Mouse (Mus musculus) fibroblast of lung, adult 2 months (primary cell): ENCODE data around the gene Fbxo42.

Experiments
- DNase-seq: peaks from one replicate; pipeline ENCODE4 v3.0.0-alpha.2; 2011; ENCODE audit warnings: low read depth

Gene Fbxo42

GRCm38 (mm10) chr4:141175783-141176182, 28.1 kb downstream of the Fbxo42 start:
- no peak for DNase-seq

- no peak for DNase-seq
Measured at GRCm38 (mm10) chr4:141176328-141176838, 28.7 kb downstream of the Fbxo42 start.

- no peak for DNase-seq
Measured at GRCm38 (mm10) chr4:141178500-141178899, 30.8 kb downstream of the Fbxo42 start.

- DNase-seq, result no peak
Measured at GRCm38 (mm10) chr4:141180831-141181230, 33.1 kb downstream of the Fbxo42 start.

- no peak for DNase-seq
Measured at GRCm38 (mm10) chr4:141181981-141182380, 34.3 kb downstream of the Fbxo42 start.

GRCm38 (mm10) chr4:141183932-141184331, 36.2 kb downstream of the Fbxo42 start:
- no peak for DNase-seq

- no peak for DNase-seq
Measured at GRCm38 (mm10) chr4:141184426-141184825, 36.7 kb downstream of the Fbxo42 start.

- no peak for DNase-seq
Measured at GRCm38 (mm10) chr4:141186923-141187836, 39.5 kb downstream of the Fbxo42 start.

- no peak for DNase-seq
Measured at GRCm38 (mm10) chr4:141191294-141191693, 43.6 kb downstream of the Fbxo42 start.

GRCm38 (mm10) chr4:141194553-141194952, 46.8 kb downstream of the Fbxo42 start:
- DNase-seq, result no peak

- DNase-seq, result no peak
Measured at GRCm38 (mm10) chr4:141196981-141197685, 49.4 kb downstream of the Fbxo42 start.

- DNase-seq, result no peak
Measured at GRCm38 (mm10) chr4:141197686-141198035, 49.9 kb downstream of the Fbxo42 start.

- DNase-seq, result no peak
Measured at GRCm38 (mm10) chr4:141200906-141201305, 53.2 kb downstream of the Fbxo42 start.

- no peak for DNase-seq
Measured at GRCm38 (mm10) chr4:141202192-141202591, 54.5 kb downstream of the Fbxo42 start.

- DNase-seq, result no peak
Measured at GRCm38 (mm10) chr4:141204580-141205061, 56.9 kb downstream of the Fbxo42 start.

GRCm38 (mm10) chr4:141207081-141207480, 59.4 kb downstream of the Fbxo42 start:
- DNase-seq, result no peak

- DNase-seq, result no peak
Measured at GRCm38 (mm10) chr4:141210524-141211219, 63.0 kb downstream of the Fbxo42 start.

GRCm38 (mm10) chr4:141211646-141212045, 63.9 kb downstream of the Fbxo42 start:
- no peak for DNase-seq

GRCm38 (mm10) chr4:141212892-141213291, 65.2 kb downstream of the Fbxo42 start:
- DNase-seq, result no peak

GRCm38 (mm10) chr4:141213342-141213741, 65.6 kb downstream of the Fbxo42 start:
- no peak for DNase-seq

GRCm38 (mm10) chr4:141213770-141214336, 66.1 kb downstream of the Fbxo42 start, which contains the start of gene Rsg1:
Gene Rsg1, plus strand, starts transcription at chr4:141213956.
- DNase-seq, result peak; percentile 84
